Mouse (Mus musculus) left cerebral cortex, postnatal 36 days (tissue): ENCODE results near the gene Coil. TPM values are rescaled to one million over a fixed set of nuclear protein-coding genes. Genes with fewer than 3 reads are reported as not detected.
A peak's percentile ranks its signal among the peaks of the same experiment; 100 is the strongest.

Experiments used
- DNase-seq, 2 experiments: peaks; one replicate each; pipeline ENCODE4 v3.0.0; 2021 to 2022; ENCODE audit warnings: low spot score in 2 of 2, mixed read lengths in 1 of 2
- intact Hi-C: fragments of 180-260 bp; cut with DNase I; formaldehyde crosslinking; loops from one replicate; pipeline ENCODE4 v1.15.1; 2025
- total RNA-seq, 2 experiments: library from RNA; stranded (reverse); gene quantifications; 2 replicates each; pipeline ENCODE4 v1.2.3; 2021

The Coil gene
- 10 to 100 TPM; 20.6 to 21.1 TPM for total RNA-seq

GRCm38 (mm10) chr11:88970202-88970732 is at the start of gene Coil:
Coil (plus strand) TSS chr11:88970252.
- intact Hi-C loops: loop anchor here (5.0 kb wide), 1 partner anchor 63 kb away; no protein-coding TSS in a partner anchor
- no peak for DNase-seq

- no peak for DNase-seq
- intact Hi-C loops: no loop called here
Measured at GRCm38 (mm10) chr11:88926566-88926965, 43.5 kb upstream of the Coil start.

- intact Hi-C loops: no loop called here
- DNase-seq: no peak
Measured at GRCm38 (mm10) chr11:88931692-88932530, 38.1 kb upstream of the Coil start.

- DNase-seq: no peak
- intact Hi-C loops: no loop called here
Measured at GRCm38 (mm10) chr11:88933030-88933429, 37.0 kb upstream of the Coil start.

GRCm38 (mm10) chr11:88934089-88935000 is 35.7 kb upstream of the Coil start:
- DNase-seq: peak; percentile 37 to 52
- intact Hi-C loops: no loop called here

GRCm38 (mm10) chr11:88937886-88938285 is 32.2 kb upstream of the Coil start:
- intact Hi-C loops: no loop called here

GRCm38 (mm10) chr11:88938770-88939169 is 31.3 kb upstream of the Coil start:
- intact Hi-C loops: no loop called here
- no peak for DNase-seq

More at GRCm38 (mm10) chr11:88937886-88938285, 32.2 kb upstream of the Coil start:
- DNase-seq: no peak

GRCm38 (mm10) chr11:88939634-88940033 is 30.4 kb upstream of the Coil start:
- DNase-seq: peak; percentile 19 to 28
- intact Hi-C loops: no loop called here

GRCm38 (mm10) chr11:88941489-88941888 is 28.6 kb upstream of the Coil start:
- intact Hi-C loops: no loop called here
- DNase-seq: no peak

- DNase-seq: no peak
- intact Hi-C loops: no loop called here
Measured at GRCm38 (mm10) chr11:88945971-88946585, 24.0 kb upstream of the Coil start.

- intact Hi-C loops: no loop called here
- DNase-seq: no peak
Measured at GRCm38 (mm10) chr11:88948896-88949295, 21.2 kb upstream of the Coil start.

- no peak for DNase-seq
- intact Hi-C loops: no loop called here
Measured at GRCm38 (mm10) chr11:88949802-88950639, 20.0 kb upstream of the Coil start.

- no peak for DNase-seq
- intact Hi-C loops: no loop called here
Measured at GRCm38 (mm10) chr11:88950640-88951250, 19.3 kb upstream of the Coil start.

- DNase-seq: no peak
- intact Hi-C loops: no loop called here
Measured at GRCm38 (mm10) chr11:88951576-88951975, 18.5 kb upstream of the Coil start.

- intact Hi-C loops: no loop called here
- DNase-seq: no peak
Measured at GRCm38 (mm10) chr11:88952117-88952516, 17.9 kb upstream of the Coil start.

- intact Hi-C loops: no loop called here
- no peak for DNase-seq
Measured at GRCm38 (mm10) chr11:88953582-88953981, 16.5 kb upstream of the Coil start.

GRCm38 (mm10) chr11:88954803-88955202 is 15.2 kb upstream of the Coil start:
- intact Hi-C loops: no loop called here
- DNase-seq: no peak

GRCm38 (mm10) chr11:88955217-88955969 is 14.7 kb upstream of the Coil start, which contains the start of gene Scpep1:
Scpep1 (minus strand) TSS chr11:88955465.
- peak; percentile 90 to 91 for DNase-seq
- intact Hi-C loops: no loop called here
